Comparison of ENCODE assay signal across 22 mouse cellular contexts in the genomic region with DNA sequence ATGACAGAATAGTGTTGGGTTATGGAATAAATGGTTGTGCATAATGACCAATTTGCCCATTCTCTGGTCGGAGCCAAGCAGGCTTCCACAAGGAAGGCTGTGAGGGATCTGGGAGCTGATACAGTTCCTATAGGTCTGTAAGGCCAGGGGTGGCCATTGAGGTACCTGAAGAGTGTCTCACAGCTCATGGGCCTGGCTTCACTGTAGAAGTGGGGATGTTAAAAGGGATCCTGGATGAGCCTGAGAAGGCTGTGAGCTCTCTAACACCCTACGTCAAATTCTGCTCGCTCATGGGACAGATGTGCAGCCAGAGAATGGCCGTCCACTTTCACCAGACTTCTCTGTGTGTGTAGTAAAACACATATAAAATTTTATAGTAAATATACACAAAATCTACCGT. TPM values are rescaled to one million over a fixed set of nuclear protein-coding genes. Genes with fewer than 3 reads are reported as not detected.
A peak's percentile ranks its signal among the peaks of the same experiment; 100 is the strongest.
DNase-seq lines count a peak whose midpoint lies in the region; ATAC-seq and TF ChIP-seq lines count a peak whose summit lies in the region.
"Had no signal": no experiment of that assay in that cellular context is flagged by ENCODE, and none has a peak within 500 bp of the region (broad histone marks: within the 10 kb centered on the region; RNA-seq: fewer than 3 reads in every experiment).

No protein-coding gene starts in this region.

- intact Hi-C loops in heart, postnatal 36 days (cut with DNase I) = no loop called here

- TF ChIP-seq EP300 in MEL (IDR thresholded peaks at IDR 0.05; ENCODE audit: low read depth in 1 of 2, low read length in 2 of 2) = no peak
- TF ChIP-seq EP300 in liver, embryonic 14.5 days (IDR thresholded peaks at IDR 0.05; ENCODE audit: low read depth) = no peak

- no peak overlapping the region for H3K27ac ChIP-seq in lung, embryonic 14.5 days (ENCODE audit: low read depth)
- H3K27ac ChIP-seq in MEL (ENCODE audit: control insufficient read depth, low read depth, low read length) = peak overlapping the region; percentile 93
- H3K27ac ChIP-seq in liver, embryonic 14.5 days = peak overlapping the region; percentile 100
- H3K27ac ChIP-seq in neural tube, embryonic 15.5 days (replicated peaks) = no peak overlapping the region
- H3K27ac ChIP-seq: embryonic facial prominence, embryonic 13.5 days; forebrain, embryonic 10.5 days; heart, adult 2 months; hindbrain, embryonic 15.5 days had no signal

- peaks cover 56% of the 10 kb centered on the region for H3K79me2 ChIP-seq in MEL (ENCODE audit: control insufficient read depth, insufficient read depth, low read length, poor library complexity)

- no peak for DNase-seq in lung, embryonic 14.5 days
- DNase-seq in lung, postnatal 10 days = no peak
- DNase-seq in MEL (ENCODE audit: low read depth, low spot score) = no peak
- DNase-seq in liver = peak; percentile 62
- no peak for DNase-seq in liver, embryonic 14.5 days (ENCODE audit: low read depth in 3 of 3, low spot score in 3 of 3)
- DNase-seq in heart, postnatal 36 days = no peak
- DNase-seq in kidney, postnatal 4 days = no peak
- DNase-seq: adrenal gland, postnatal 10 days; B cell, adult 2 months; cerebellum, adult 18-20 months; cerebellum, adult 9-11 months; cerebellum, postnatal 36 days; gastrocnemius, postnatal 10 days; heart, adult 2 months had no signal

- no peaks in the 10 kb centered on the region for H3K4me1 ChIP-seq in lung, embryonic 14.5 days (ENCODE audit: insufficient read depth)
- H3K4me1 ChIP-seq in MEL (ENCODE audit: control insufficient read depth in 1 of 2, insufficient read depth in 2 of 2, low read length in 2 of 2) = peaks cover 29 to 61% of the 10 kb centered on the region in 2 experiments
- H3K4me1 ChIP-seq in liver, embryonic 14.5 days (replicated peaks; ENCODE audit: control insufficient read depth in 2 of 2, insufficient read depth in 2 of 2, low read length in 1 of 2) = peaks cover 54% of the 10 kb centered on the region in 2 experiments
- H3K4me1 ChIP-seq in neural tube, embryonic 15.5 days = no peaks in the 10 kb centered on the region
- H3K4me1 ChIP-seq: embryonic facial prominence, embryonic 13.5 days; forebrain, embryonic 10.5 days; hindbrain, embryonic 15.5 days had no signal

- no peak overlapping the region for H3K4me2 ChIP-seq in lung, embryonic 14.5 days
- peak overlapping the region; percentile 99 for H3K4me2 ChIP-seq in liver, embryonic 14.5 days (ENCODE audit: low read depth)
- H3K4me2 ChIP-seq in neural tube, embryonic 15.5 days = no peak overlapping the region
- H3K4me2 ChIP-seq: embryonic facial prominence, embryonic 13.5 days; heart, embryonic 12.5 days; hindbrain, embryonic 15.5 days had no signal

- no peaks in the 10 kb centered on the region for H3K36me3 ChIP-seq in lung, embryonic 14.5 days (ENCODE audit: insufficient read depth)
- peaks cover 0 to 72% of the 10 kb centered on the region in 2 experiments; a peak in 2 of 4 replicates for H3K36me3 ChIP-seq in MEL (ENCODE audit: control insufficient read depth in 1 of 2, insufficient read depth in 2 of 2, low read length in 2 of 2)
- peaks cover 40% of the 10 kb centered on the region for H3K36me3 ChIP-seq in liver, embryonic 14.5 days (replicated peaks; ENCODE audit: control insufficient read depth, insufficient read depth, low read depth)
- no peaks in the 10 kb centered on the region for H3K36me3 ChIP-seq in neural tube, embryonic 15.5 days
- H3K36me3 ChIP-seq: embryonic facial prominence, embryonic 13.5 days; forebrain, embryonic 10.5 days; heart, embryonic 12.5 days; hindbrain, embryonic 15.5 days had no signal

- no peak; a peak in 1 of 4 replicates for TF ChIP-seq POLR2A in MEL (IDR thresholded peaks at IDR 0.05; ENCODE audit: control insufficient read depth in 1 of 2, insufficient read depth in 1 of 2, low read depth in 1 of 2, low read length in 2 of 2, poor library complexity in 1 of 2)

- no peak for TF ChIP-seq RAD21 in MEL (IDR thresholded peaks at IDR 0.05; ENCODE audit: low read depth, low read length)

- H3K4me3 ChIP-seq in lung, embryonic 14.5 days (ENCODE audit: low read depth, low read length) = peak overlapping the region; percentile 1; the same call in 1 of the 2 replicates
- H3K4me3 ChIP-seq in MEL (ENCODE audit: control insufficient read depth in 1 of 2, insufficient read depth in 1 of 2, low read depth in 2 of 2, low read length in 2 of 2) = peak overlapping the region; percentile 48 to 49
- peak overlapping the region; percentile 69 to 90 for H3K4me3 ChIP-seq in liver, embryonic 14.5 days (ENCODE audit: insufficient read depth in 1 of 2, low read depth in 2 of 2, low read length in 2 of 2)
- H3K4me3 ChIP-seq in neural tube, embryonic 15.5 days (replicated peaks) = no peak overlapping the region
- H3K4me3 ChIP-seq: embryonic facial prominence, embryonic 13.5 days; forebrain, embryonic 10.5 days; heart, adult 2 months; heart, embryonic 12.5 days; hindbrain, embryonic 15.5 days had no signal

- H3K27me3 ChIP-seq in lung, embryonic 14.5 days (ENCODE audit: insufficient read depth, low read length) = no peaks in the 10 kb centered on the region
- no peaks in the 10 kb centered on the region for H3K27me3 ChIP-seq in MEL (ENCODE audit: control insufficient read depth in 1 of 2, insufficient read depth in 2 of 2, low read length in 2 of 2)
- H3K27me3 ChIP-seq in liver, embryonic 14.5 days (ENCODE audit: control insufficient read depth, insufficient read depth, low read length) = no peaks in the 10 kb centered on the region
- no peaks in the 10 kb centered on the region for H3K27me3 ChIP-seq in neural tube, embryonic 15.5 days (replicated peaks)
- H3K27me3 ChIP-seq: embryonic facial prominence, embryonic 13.5 days; hindbrain, embryonic 15.5 days had no signal

- H3K9ac ChIP-seq in lung, embryonic 14.5 days = no peak overlapping the region; the same call in 1 of the 2 replicates
- H3K9ac ChIP-seq in MEL (ENCODE audit: control insufficient read depth, low read depth, low read length, poor library complexity, severe bottlenecking) = peak overlapping the region; percentile 73
- peak overlapping the region; percentile 99 for H3K9ac ChIP-seq in liver, embryonic 14.5 days (replicated peaks)
- H3K9ac ChIP-seq in neural tube, embryonic 15.5 days (replicated peaks) = no peak overlapping the region
- H3K9ac ChIP-seq: embryonic facial prominence, embryonic 13.5 days; heart, embryonic 12.5 days; hindbrain, embryonic 15.5 days had no signal

- 81% methylated on average over 5 of the region's 5 CpGs for WGBS in lung, embryonic 14.5 days
- 29% methylated on average over 5 of the region's 5 CpGs for WGBS in liver, embryonic 14.5 days (ENCODE audit: insufficient replicate concordance)
- WGBS in neural tube, embryonic 15.5 days = 95% methylated on average over 5 of the region's 5 CpGs

- no peak for ATAC-seq in lung, embryonic 14.5 days (ENCODE audit: insufficient read depth)
- peak; percentile 9; the same call in 1 of the 2 replicates for ATAC-seq in liver, embryonic 14.5 days (ENCODE audit: insufficient read depth)
- no peak for ATAC-seq in neural tube, embryonic 15.5 days (ENCODE audit: low FRiP score)
- ATAC-seq: CD4-positive, CD25-positive, alpha-beta regulatory T cell, adult 4 months; forebrain, embryonic 16.5 days had no signal

- TF ChIP-seq CTCF in lung, embryonic 14.5 days (IDR thresholded peaks at IDR 0.05; ENCODE audit: low read depth) = no peak
- no peak for TF ChIP-seq CTCF in MEL (IDR thresholded peaks at IDR 0.05 in 2 of 3, conservative IDR thresholded peaks at IDR 0.05 in 1 of 3; ENCODE audit: control insufficient read depth in 1 of 3, insufficient read depth in 1 of 3, low read depth in 2 of 3, low read length in 3 of 3, poor library complexity in 1 of 3, severe bottlenecking in 1 of 3)
- TF ChIP-seq CTCF in liver, embryonic 14.5 days (IDR thresholded peaks at IDR 0.05; ENCODE audit: low read depth) = no peak

- H3K9me3 ChIP-seq in lung, embryonic 14.5 days (ENCODE audit: low read depth, low read length) = no peaks in the 10 kb centered on the region
- no peaks in the 10 kb centered on the region for H3K9me3 ChIP-seq in MEL (replicated peaks; ENCODE audit: insufficient read depth, low read length)
- no peaks in the 10 kb centered on the region for H3K9me3 ChIP-seq in liver, embryonic 14.5 days (ENCODE audit: control insufficient read depth, low read length)
- H3K9me3 ChIP-seq in neural tube, embryonic 15.5 days (replicated peaks) = no peaks in the 10 kb centered on the region
- H3K9me3 ChIP-seq: embryonic facial prominence, embryonic 13.5 days; forebrain, embryonic 10.5 days; G1E; heart, embryonic 12.5 days; hindbrain, embryonic 15.5 days had no signal

TF ChIP-seq in MEL, 35 proteins besides CTCF, POLR2A, EP300 and RAD21 (continues in another document):
- no peak; the same call in 1 of the 2 replicates for TF ChIP-seq MYC (IDR thresholded peaks at IDR 0.05; ENCODE audit: low read depth, low read length)
- TF ChIP-seq JUND (IDR thresholded peaks at IDR 0.05; ENCODE audit: low read depth, low read length) = no peak
- TF ChIP-seq CHD1 (IDR thresholded peaks at IDR 0.05; ENCODE audit: low read depth, low read length) = no peak
- TF ChIP-seq ZMIZ1 (IDR thresholded peaks at IDR 0.05; ENCODE audit: low read depth, low read length) = no peak
- TF ChIP-seq HCFC1 (IDR thresholded peaks at IDR 0.05; ENCODE audit: low read depth, low read length) = no peak
- no peak for TF ChIP-seq TCF12 (IDR thresholded peaks at IDR 0.05; ENCODE audit: low read depth, low read length)
- TF ChIP-seq CHD2 (IDR thresholded peaks at IDR 0.05; ENCODE audit: low read length) = no peak
- no peak for TF ChIP-seq RCOR1 (IDR thresholded peaks at IDR 0.05; ENCODE audit: low read depth, low read length)
- TF ChIP-seq ZNF384 (IDR thresholded peaks at IDR 0.05; ENCODE audit: low read depth, low read length) = no peak
- TF ChIP-seq ZC3H11A (IDR thresholded peaks at IDR 0.05; ENCODE audit: low read depth, low read length) = no peak
- TF ChIP-seq SMC3 (IDR thresholded peaks at IDR 0.05; ENCODE audit: low read depth, low read length) = no peak
- no peak for TF ChIP-seq MAFK (IDR thresholded peaks at IDR 0.05; ENCODE audit: borderline replicate concordance, low read depth, low read length)
- no peak for TF ChIP-seq GABPA (IDR thresholded peaks at IDR 0.05; ENCODE audit: low read depth, low read length)
- TF ChIP-seq ELF1 (IDR thresholded peaks at IDR 0.05; ENCODE audit: low read depth, low read length) = no peak

RNA-seq across cellular contexts. Expression of gene Lmo2, which starts 1.3 kb away (rescaled TPM):
- polyA plus RNA-seq in lung, embryonic 14.5 days (2014; fragmentation: Nextera tagmentation; extraction: Ambion mirVana) = 44.0 and 44.5 TPM in 2 replicates
- 258 and 278 TPM in 2 replicates for total RNA-seq in MEL (2012; rRNA removed)
- 100 to 1,000 TPM in 1 of 2 experiments, 10 to 100 TPM in 1; 96.2 to 184 TPM for polyA plus RNA-seq in MEL (2012; ENCODE audit: insufficient read depth in 1 of 2, insufficient read length in 2 of 2, low read depth in 1 of 2, low replicate concordance in 2 of 2, missing spikeins in 1 of 2)
- 108 and 152 TPM in 2 replicates for polyA plus RNA-seq in liver, embryonic 14.5 days (2012; rRNA removed)
- polyA plus RNA-seq in liver, embryonic 14.5 days (2014; fragmentation: Nextera tagmentation; extraction: Ambion mirVana) = 143 and 165 TPM in 2 replicates
- total RNA-seq in heart, postnatal 36 days (2021) = 10 to 100 TPM; 21.1 to 25.3 TPM
- polyA plus RNA-seq in neural tube, embryonic 15.5 days (2015; fragmentation: Nextera tagmentation; extraction: Ambion mirVana) = 49.6 and 55.4 TPM in 2 replicates

Comparison
In these comparisons a context has a peak if more than half of its experiments do, and no peak if none do; other contexts are left out.
1. H3K27ac ChIP-seq: peak in MEL (single experiment) and liver, embryonic 14.5 days (single experiment); none in lung, embryonic 14.5 days (single experiment) and neural tube, embryonic 15.5 days (single experiment).
2. H3K9ac ChIP-seq: peak in MEL (single experiment) and liver, embryonic 14.5 days (single experiment); none in lung, embryonic 14.5 days (single experiment) and neural tube, embryonic 15.5 days (single experiment).